Mouse (Mus musculus): Measurements from ENCODE around the gene Nrp2. TPM values are rescaled to one million over a fixed set of nuclear protein-coding genes. Genes with fewer than 3 reads are reported as not detected.

The Nrp2 gene
- polyA plus RNA-seq, 1 experiment from 2014 or later, result 28.0 TPM

DNA sequence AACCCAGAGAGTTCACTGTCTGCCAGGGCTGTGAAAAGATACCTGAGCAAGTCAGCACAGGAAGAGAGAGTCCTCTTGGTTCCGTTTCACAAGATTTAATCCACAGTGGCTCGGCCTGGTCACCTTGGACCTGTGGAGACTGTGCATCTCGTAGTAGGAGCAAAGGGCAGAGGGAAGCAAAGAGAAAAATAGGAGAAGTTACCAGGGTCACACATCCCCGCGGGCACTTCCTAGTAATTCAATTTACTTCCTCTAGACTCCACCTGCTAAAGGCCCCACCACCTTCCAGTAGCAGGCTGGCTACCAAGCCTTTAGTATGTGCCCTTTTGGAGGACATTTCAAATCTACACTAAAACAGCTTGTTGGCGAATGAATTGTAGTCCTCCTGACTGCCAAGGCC is 11.9 kb upstream of the Nrp2 start:
- Histone ChIP-seq H3K9me3 (no peaks in the 10 kb centered on the region), H3K27me3 (replicated peaks) (no peaks in the 10 kb centered on the region), H3K27ac (no peak overlapping the region), H3K4me2 (no peak overlapping the region), H3K4me1 (no peaks in the 10 kb centered on the region), H3K4me3 (replicated peaks) (no peak overlapping the region), H3K9ac (no peak overlapping the region), H3K36me3 (no peaks in the 10 kb centered on the region)
- 79% methylated on average over 6 of the region's 6 CpGs for WGBS
- ATAC-seq (ENCODE audit: insufficient read depth, low FRiP score, low read depth), result no peak

DNA sequence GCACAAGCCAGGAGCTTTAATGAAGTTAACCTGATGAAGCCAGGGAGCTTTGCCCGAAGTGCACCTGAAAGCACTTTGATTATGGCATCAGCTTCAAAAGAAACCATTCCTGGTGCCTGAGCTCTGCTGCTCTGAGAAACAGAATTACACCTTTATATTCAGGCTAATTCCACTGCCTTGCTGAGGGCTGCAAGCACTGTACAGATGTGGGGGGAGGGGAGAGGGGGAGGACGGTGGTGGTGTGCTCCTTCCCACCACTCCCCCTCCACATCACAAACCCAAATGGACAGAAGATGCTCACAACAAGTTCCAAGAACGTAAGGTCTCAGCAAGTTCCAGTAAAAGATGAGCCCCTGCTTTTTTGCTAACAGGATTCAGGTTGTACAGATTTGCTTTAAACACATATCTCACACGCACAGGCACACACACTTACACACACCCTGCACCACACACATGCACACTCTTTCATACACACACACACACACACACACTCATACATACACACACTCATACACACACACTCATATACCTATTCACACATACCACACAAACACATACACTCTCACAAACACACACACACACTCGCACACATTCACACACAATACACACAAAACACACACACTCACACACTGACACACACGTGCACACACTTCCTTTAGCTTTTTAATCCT is 6.6 kb upstream of the Nrp2 start:
- Histone ChIP-seq H3K36me3 (no peaks in the 10 kb centered on the region), H3K4me3 (replicated peaks) (0 out of 2 replicates have a peak overlapping the region, but pooled peaks have one; percentile 6), H3K27me3 (replicated peaks) (no peaks in the 10 kb centered on the region), H3K4me2 (peak overlapping the region; percentile 38), H3K4me1 (peaks cover 4% of the 10 kb centered on the region; the same call in 1 of the 2 replicates), H3K9ac (no peak overlapping the region), H3K9me3 (no peaks in the 10 kb centered on the region), H3K27ac (no peak overlapping the region)
- WGBS, result 49% methylated on average over 6 of the region's 6 CpGs
- ATAC-seq (ENCODE audit: insufficient read depth, low FRiP score, low read depth), result no peak

DNA sequence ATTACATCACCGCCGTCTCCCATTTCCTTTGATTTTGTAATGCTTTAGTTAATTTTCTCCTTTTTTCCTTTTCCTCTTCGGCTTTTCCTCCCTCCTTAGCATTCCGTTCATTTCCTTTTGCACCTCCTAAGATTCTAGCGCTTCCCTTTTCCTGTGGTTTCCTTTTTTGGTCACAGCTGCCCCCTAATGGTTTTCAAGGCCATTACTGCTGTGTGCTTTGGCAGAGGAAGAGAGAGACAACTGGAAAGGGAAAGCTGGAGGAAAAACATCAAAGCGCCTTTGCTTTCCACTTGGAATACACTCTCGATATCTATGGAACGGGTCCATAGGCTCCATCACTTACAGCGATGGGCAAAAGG is 6.1 kb upstream of the Nrp2 start:
- no peak for ATAC-seq (ENCODE audit: insufficient read depth, low FRiP score, low read depth)
- Histone ChIP-seq H3K4me3 (replicated peaks) (0 out of 2 replicates have a peak overlapping the region, but pooled peaks have one; percentile 6), H3K9me3 (no peaks in the 10 kb centered on the region), H3K27me3 (replicated peaks) (no peaks in the 10 kb centered on the region), H3K36me3 (no peaks in the 10 kb centered on the region), H3K9ac (no peak overlapping the region), H3K4me2 (peak overlapping the region; percentile 38), H3K4me1 (peaks cover 6% of the 10 kb centered on the region; the same call in 1 of the 2 replicates), H3K27ac (no peak overlapping the region)
- 11% methylated on average over 9 of the region's 9 CpGs for WGBS

DNA sequence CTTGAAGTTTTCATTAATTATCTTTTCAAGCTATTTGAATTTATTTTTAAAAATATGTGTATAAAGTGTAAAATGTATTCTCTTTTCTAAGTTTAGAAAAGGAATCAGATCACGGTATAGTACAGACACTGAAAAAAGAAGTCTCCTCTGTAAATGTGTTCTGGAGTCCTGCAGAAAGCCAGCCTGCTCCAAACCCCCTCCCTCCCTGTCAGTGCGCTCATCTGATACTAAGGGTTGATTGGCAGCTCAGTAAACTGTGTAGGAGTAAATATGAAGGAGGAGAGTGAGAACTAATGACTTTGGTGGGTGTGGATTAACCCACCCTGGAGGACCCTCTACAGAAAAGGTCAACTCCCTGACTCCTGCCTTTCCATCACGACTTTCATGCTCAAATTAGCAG is 5.7 kb upstream of the Nrp2 start:
- Histone ChIP-seq H3K9me3 (no peaks in the 10 kb centered on the region), H3K4me2 (peak overlapping the region; percentile 38; the same call in 1 of the 2 replicates), H3K9ac (no peak overlapping the region), H3K4me3 (replicated peaks) (no peak overlapping the region), H3K36me3 (no peaks in the 10 kb centered on the region), H3K27me3 (replicated peaks) (no peaks in the 10 kb centered on the region), H3K4me1 (peaks cover 6% of the 10 kb centered on the region; the same call in 1 of the 2 replicates), H3K27ac (no peak overlapping the region)
- 24% methylated on average over 3 of the region's 3 CpGs for WGBS
- ATAC-seq (ENCODE audit: insufficient read depth, low FRiP score, low read depth), result no peak

DNA sequence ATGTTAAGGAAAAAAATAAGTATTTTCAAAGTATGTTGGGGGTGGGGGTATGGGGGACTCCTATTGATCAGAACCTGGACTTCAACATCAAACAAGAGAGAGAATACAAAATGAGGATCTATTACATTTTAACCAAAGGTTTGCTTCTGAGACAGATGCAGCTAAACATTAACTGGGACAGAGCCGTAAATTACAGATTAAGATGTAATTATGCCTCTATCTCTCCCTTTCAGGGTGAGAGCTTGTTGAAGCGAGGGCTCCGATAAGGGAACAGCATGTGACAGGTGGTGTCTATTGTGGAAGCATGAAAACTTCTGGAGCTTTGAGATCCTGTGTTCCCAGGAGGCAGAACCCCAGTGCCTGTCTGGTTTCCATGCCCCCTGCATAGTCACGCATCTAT is 3.3 kb upstream of the Nrp2 start:
- H3K9me3 ChIP-seq, result no peaks in the 10 kb centered on the region
- ATAC-seq (ENCODE audit: insufficient read depth, low FRiP score, low read depth), result no peak
- no peaks in the 10 kb centered on the region for H3K27me3 ChIP-seq (replicated peaks)
- H3K36me3 ChIP-seq, result no peaks in the 10 kb centered on the region
- H3K4me2 ChIP-seq, result no peak overlapping the region
- WGBS, result 73% methylated on average over 4 of the region's 4 CpGs
- H3K9ac ChIP-seq, result no peak overlapping the region
- H3K27ac ChIP-seq, result no peak overlapping the region
- H3K4me1 ChIP-seq, result peaks cover 6% of the 10 kb centered on the region; the same call in 1 of the 2 replicates
- no peak overlapping the region for H3K4me3 ChIP-seq (replicated peaks)

DNA sequence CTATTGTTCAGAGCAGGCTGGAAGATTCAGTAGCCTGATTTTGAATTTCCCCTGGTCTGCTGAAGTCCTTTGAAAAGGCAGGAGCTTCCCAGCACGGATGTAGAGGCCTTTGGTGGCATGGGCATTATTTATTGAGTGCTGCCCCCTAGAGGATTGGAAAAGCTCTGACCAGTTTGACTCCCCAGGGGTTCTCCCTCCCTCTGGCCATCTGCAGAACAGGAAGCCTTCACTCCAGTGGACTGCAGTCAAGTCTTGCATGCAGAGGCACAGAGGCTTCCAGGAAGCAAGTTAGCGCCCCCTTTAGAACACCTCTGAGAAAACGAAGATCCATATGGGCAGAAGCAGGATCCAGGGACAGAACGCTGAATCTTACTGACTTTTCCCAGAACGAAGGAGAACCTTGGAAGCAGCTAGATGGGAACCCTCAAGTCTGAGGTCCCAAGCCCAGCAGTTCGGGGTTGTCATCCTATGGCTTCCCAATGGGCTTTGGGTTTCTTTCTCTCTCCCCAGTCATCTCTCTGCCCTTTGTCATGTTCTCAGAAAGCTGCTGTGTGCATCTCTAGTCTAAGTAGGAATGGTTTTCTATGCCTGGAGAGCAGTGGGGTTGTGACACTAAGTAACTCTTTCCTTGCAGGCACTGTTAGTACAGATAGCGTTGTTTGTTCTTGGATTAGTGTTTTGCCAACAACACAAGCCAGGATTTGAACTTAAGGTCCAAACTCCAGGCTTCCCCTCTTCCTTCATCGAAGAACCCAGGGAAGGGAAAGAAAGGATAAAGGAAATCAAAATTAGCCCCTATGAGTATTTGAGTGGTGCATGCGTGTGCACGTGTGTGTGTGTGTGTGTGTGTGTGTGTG is 1.8 kb upstream of the Nrp2 start:
- no peaks in the 10 kb centered on the region for H3K36me3 ChIP-seq
- peaks cover 10% of the 10 kb centered on the region; the same call in 1 of the 2 replicates for H3K4me1 ChIP-seq
- no peak overlapping the region for H3K9ac ChIP-seq
- ATAC-seq (ENCODE audit: insufficient read depth, low FRiP score, low read depth), result no peak; the same call in 1 of the 2 replicates
- H3K27me3 ChIP-seq (replicated peaks), result 0 out of 2 replicates have a peak, but pooled peaks cover 5% of the 10 kb centered on the region
- WGBS, result 37% methylated on average over 10 of the region's 10 CpGs
- H3K9me3 ChIP-seq, result no peaks in the 10 kb centered on the region
- H3K27ac ChIP-seq, result no peak overlapping the region
- no peak overlapping the region for H3K4me2 ChIP-seq
- no peak overlapping the region for H3K4me3 ChIP-seq (replicated peaks)

DNA sequence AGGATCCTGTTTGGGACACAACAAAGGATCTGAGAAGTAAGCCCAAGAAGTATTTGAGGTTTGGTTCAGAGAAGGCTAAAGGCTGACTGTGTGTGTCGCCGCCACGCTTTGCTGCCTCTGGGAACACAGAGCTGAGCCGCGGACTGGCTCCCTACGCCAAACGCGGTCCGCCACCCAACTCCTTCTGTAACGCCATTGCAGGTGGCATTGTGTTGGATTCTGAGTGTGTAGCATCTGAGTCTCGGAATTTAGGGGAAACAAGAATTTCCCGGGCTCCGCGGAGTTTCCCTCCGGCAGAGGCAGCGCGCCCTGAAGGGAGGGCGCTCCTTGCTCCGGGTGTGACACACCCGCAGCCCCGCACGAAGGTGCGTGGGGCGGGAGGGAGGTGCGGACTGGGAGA is 342 bp upstream of the Nrp2 start:
- no peak for ATAC-seq (ENCODE audit: insufficient read depth, low FRiP score, low read depth)
- WGBS, result under 1% methylated on average over 25 of the region's 25 CpGs
- H3K27me3 ChIP-seq (replicated peaks), result 0 out of 2 replicates have a peak, but pooled peaks cover 5% of the 10 kb centered on the region
- H3K27ac ChIP-seq, result peak overlapping the region; percentile 87
- no peaks in the 10 kb centered on the region for H3K36me3 ChIP-seq
- H3K4me2 ChIP-seq, result peak overlapping the region; percentile 96
- H3K9ac ChIP-seq, result peak overlapping the region; percentile 49
- H3K4me1 ChIP-seq, result peaks cover 20% of the 10 kb centered on the region
- peak overlapping the region; percentile 68 for H3K4me3 ChIP-seq (replicated peaks)
- H3K9me3 ChIP-seq, result no peaks in the 10 kb centered on the region

DNA sequence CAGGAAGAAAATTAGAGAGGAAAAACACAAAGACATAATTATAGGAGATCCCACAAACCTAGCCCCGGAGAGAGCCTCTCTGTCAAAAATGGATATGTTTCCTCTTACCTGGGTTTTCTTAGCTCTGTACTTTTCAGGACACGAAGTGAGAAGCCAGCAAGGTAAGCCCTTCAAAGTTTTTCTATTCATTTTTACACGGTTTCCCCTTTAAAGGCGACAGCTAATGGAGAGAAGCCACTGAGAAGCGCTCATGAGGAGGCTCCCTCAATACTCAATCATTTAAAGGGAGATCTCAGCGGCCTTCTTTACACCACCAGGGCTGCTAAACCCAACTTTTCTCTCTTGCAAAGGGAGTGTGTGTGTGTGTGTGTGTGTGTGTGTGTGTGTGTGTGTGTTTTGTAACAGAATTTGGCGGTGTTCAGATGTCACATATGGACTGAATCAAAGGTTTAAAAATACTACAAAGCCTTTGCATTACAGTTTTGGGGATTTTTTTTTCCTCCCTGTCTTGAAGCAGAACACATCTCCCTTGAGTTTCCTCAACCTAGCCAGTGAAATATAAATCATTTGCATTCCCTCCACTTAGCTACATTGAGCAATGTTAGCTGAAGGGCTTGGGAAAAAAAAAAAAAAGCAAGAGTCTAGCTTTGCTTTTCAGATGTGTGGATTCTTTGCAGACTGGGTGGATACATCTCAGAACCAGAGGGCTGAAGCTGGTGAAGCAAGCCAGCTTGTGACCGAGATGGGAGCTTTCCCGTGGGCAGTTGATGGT is 1.2 kb downstream of the Nrp2 start:
- peak overlapping the region; percentile 73 for H3K27ac ChIP-seq
- H3K4me3 ChIP-seq (replicated peaks), result peak overlapping the region; percentile 68
- H3K4me2 ChIP-seq, result peak overlapping the region; percentile 96
- H3K36me3 ChIP-seq, result no peaks in the 10 kb centered on the region
- 0 out of 2 replicates have a peak, but pooled peaks cover 9% of the 10 kb centered on the region for H3K27me3 ChIP-seq (replicated peaks)
- ATAC-seq (ENCODE audit: insufficient read depth, low FRiP score, low read depth), result no peak
- peaks cover 28% of the 10 kb centered on the region for H3K4me1 ChIP-seq
- peak overlapping the region; percentile 27; the same call in 1 of the 2 replicates for H3K9ac ChIP-seq
- WGBS, result 10% methylated on average over 9 of the region's 9 CpGs
- no peaks in the 10 kb centered on the region for H3K9me3 ChIP-seq

DNA sequence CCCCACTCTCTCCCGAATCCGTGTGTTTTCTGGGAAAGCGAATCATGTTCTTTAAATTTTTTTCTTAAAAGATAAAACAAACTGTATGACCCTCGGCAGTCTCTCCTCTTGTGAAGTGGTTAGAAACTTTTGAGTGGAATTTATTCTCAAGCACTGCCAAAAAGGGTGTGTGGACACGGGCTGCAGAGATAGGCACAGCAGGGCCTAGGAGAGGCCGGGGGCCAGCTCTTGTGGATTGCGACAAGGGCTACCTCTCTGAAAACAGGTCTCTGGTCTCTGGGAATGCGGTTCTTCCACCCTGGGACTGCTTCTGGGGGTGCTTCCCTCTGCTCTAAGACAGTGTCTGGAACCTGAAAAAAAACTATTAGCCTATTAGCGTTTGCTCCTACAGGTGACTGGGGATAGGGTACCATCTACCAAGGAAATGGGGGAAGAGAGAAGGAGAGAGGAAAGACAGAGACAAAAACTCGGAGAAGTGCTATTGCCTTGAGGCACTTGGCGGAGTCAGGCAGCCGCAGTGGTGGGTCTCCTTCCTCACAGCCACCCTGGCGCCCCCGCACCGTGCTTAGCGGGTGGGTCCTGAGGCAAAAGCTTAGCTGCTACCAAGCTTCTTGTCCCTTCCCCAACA is 1.9 kb downstream of the Nrp2 start:
- ATAC-seq (ENCODE audit: insufficient read depth, low FRiP score, low read depth), result no peak
- Histone ChIP-seq H3K4me2 (peak overlapping the region; percentile 96), H3K9ac (peak overlapping the region; percentile 68; the same call in 1 of the 2 replicates), H3K4me1 (peaks cover 33% of the 10 kb centered on the region), H3K9me3 (no peaks in the 10 kb centered on the region), H3K27ac (peak overlapping the region; percentile 73), H3K4me3 (replicated peaks) (peak overlapping the region; percentile 68), H3K27me3 (replicated peaks) (0 out of 2 replicates have a peak, but pooled peaks cover 9% of the 10 kb centered on the region), H3K36me3 (no peaks in the 10 kb centered on the region)
- WGBS, result 16% methylated on average over 16 of the region's 16 CpGs

DNA sequence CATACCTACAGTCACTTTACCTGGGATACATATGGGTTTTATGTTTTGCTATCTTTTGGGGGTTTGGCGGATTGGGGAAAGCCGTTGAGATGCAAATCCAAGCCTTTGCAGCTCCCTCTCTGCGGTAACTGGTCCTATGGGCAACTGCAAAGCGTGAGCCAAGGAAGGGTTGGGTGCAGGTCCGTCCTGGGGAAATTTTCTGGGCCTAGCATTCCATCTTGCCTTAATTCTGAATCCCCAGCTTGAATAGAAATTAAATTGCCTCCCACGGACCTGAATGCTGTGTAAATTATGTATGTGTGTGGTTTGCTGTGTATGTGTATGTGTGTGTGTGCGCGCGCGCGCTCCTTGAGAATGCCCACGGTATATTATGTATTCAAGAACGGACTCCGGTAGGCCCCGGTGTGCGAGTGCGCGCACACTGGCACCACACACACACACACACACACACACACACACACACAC is 2.5 kb downstream of the Nrp2 start:
- Histone ChIP-seq H3K4me2 (peak overlapping the region; percentile 96), H3K27me3 (replicated peaks) (0 out of 2 replicates have a peak, but pooled peaks cover 9% of the 10 kb centered on the region), H3K9me3 (no peaks in the 10 kb centered on the region), H3K27ac (peak overlapping the region; percentile 73), H3K9ac (peak overlapping the region; percentile 68; the same call in 1 of the 2 replicates), H3K36me3 (no peaks in the 10 kb centered on the region), H3K4me3 (replicated peaks) (peak overlapping the region; percentile 68), H3K4me1 (peaks cover 39% of the 10 kb centered on the region)
- WGBS, result 10% methylated on average over 18 of the region's 18 CpGs
- no peak for ATAC-seq (ENCODE audit: insufficient read depth, low FRiP score, low read depth)
